Mouse (Mus musculus) kidney, adult 2 months (tissue): ENCODE measurements around the gene Taar8a.

Experiments used
- CTCF ChIP-seq: fragments of 200-500 bp; conservative IDR thresholded peaks from 2 replicates; pipeline ENCODE4 v1.5.1; 2011; ENCODE audit warnings: low read depth, mild to moderate bottlenecking, control low read depth, low read length, moderate library complexity, mixed read lengths; ENCODE audit not compliant: insufficient read depth, insufficient read length
- POLR2A ChIP-seq: fragments of 200-500 bp; IDR thresholded peaks from one replicate; pipeline ENCODE4 v1.6.1; 2011; ENCODE audit warnings: low read depth, low read length, control low read depth

- TF ChIP-seq CTCF = no peak
- TF ChIP-seq POLR2A = no peak
These were observed 31.4 kb downstream of the Taar8a start for GRCm38 (mm10) chr10:24107747-24108146.
